Mouse (Mus musculus): Measurements from ENCODE around the gene Tctex1d1. TPM values are rescaled to one million over a fixed set of nuclear protein-coding genes. Genes with fewer than 3 reads are reported as not detected.

The Tctex1d1 gene
- polyA plus RNA-seq, 1 experiment from 2014 or later: 1.0 TPM

GRCm38 (mm10) chr4:102974172-102974571 lies 4.2 kb upstream of the Tctex1d1 start:
- Histone ChIP-seq H3K4me1 (replicated peaks; ENCODE audit: insufficient read depth, low read length) (0 out of 2 replicates have a peak, but pooled peaks cover 7% of the 10 kb centered on the region), H3K36me3 (ENCODE audit: insufficient read depth, low read length) (no peaks in the 10 kb centered on the region), H3K9me3 (replicated peaks; ENCODE audit: low read length) (no peaks in the 10 kb centered on the region), H3K27me3 (ENCODE audit: insufficient read depth, low read length) (no peaks in the 10 kb centered on the region), H3K9ac (ENCODE audit: low read depth, low read length) (no peak overlapping the region), H3K4me2 (ENCODE audit: low read length) (no peak overlapping the region), H3K27ac (no peak overlapping the region), H3K4me3 (replicated peaks; ENCODE audit: low read depth, low read length) (no peak overlapping the region)
- no peak for DNase-seq (ENCODE audit: low spot score)
- no peak for TF ChIP-seq CTCF (IDR thresholded peaks at IDR 0.05; ENCODE audit: low read depth)
- no peak for ATAC-seq (replicated peaks; ENCODE audit: low FRiP score, low read depth)
- 71% methylated on average over 5 of the region's 5 CpGs for WGBS

GRCm38 (mm10) chr4:102976290-102977275 lies 1.8 kb upstream of the Tctex1d1 start:
- Histone ChIP-seq H3K9me3 (replicated peaks; ENCODE audit: low read length) (no peaks in the 10 kb centered on the region), H3K4me1 (replicated peaks; ENCODE audit: insufficient read depth, low read length) (0 out of 2 replicates have a peak, but pooled peaks cover 7% of the 10 kb centered on the region), H3K9ac (ENCODE audit: low read depth, low read length) (no peak overlapping the region), H3K27me3 (ENCODE audit: insufficient read depth, low read length) (no peaks in the 10 kb centered on the region), H3K4me2 (ENCODE audit: low read length) (no peak overlapping the region), H3K36me3 (ENCODE audit: insufficient read depth, low read length) (no peaks in the 10 kb centered on the region), H3K4me3 (replicated peaks; ENCODE audit: low read depth, low read length) (no peak overlapping the region), H3K27ac (no peak overlapping the region)
- DNase-seq (ENCODE audit: low spot score): no peak
- 58% methylated on average over 12 of the region's 12 CpGs for WGBS
- TF ChIP-seq CTCF (IDR thresholded peaks at IDR 0.05; ENCODE audit: low read depth): no peak
- no peak for ATAC-seq (replicated peaks; ENCODE audit: low FRiP score, low read depth)

DNA sequence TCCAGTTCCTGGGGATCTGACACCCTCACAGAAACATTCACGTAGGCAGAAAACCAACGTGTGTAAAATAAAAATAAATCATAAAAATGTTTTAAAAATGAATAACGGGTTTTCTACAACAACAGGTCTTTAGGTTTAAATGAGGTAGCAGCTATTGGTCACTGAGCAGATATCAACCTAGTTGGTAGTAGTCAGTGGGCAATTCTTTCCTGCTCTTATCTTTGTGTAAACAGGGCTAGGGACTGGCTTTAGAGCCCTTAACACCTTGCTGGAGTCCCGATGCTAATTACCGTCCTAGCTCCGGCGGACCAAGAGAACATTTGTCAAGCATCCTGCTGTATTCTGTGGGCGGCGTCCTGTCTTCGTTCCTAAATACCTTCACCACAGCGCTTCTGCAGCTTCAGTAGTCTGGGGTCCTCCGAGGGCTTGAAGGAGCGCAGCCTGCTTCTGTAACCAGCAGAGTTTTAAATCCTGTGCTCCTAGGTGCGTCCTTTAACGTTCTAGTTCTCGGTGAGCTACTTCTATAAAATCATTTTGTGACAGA lies 556 bp upstream of the Tctex1d1 start:
- 0 out of 2 replicates have a peak, but pooled peaks cover 7% of the 10 kb centered on the region for H3K4me1 ChIP-seq (replicated peaks; ENCODE audit: insufficient read depth, low read length)
- no peaks in the 10 kb centered on the region for H3K36me3 ChIP-seq (ENCODE audit: insufficient read depth, low read length)
- no peaks in the 10 kb centered on the region for H3K27me3 ChIP-seq (ENCODE audit: insufficient read depth, low read length)
- 0 out of 2 replicates have a peak overlapping the region, but pooled peaks have one; percentile 7 for H3K4me3 ChIP-seq (replicated peaks; ENCODE audit: low read depth, low read length)
- no peak overlapping the region for H3K9ac ChIP-seq (ENCODE audit: low read depth, low read length)
- no peak for DNase-seq (ENCODE audit: low spot score)
- no peak for TF ChIP-seq CTCF (IDR thresholded peaks at IDR 0.05; ENCODE audit: low read depth)
- H3K9me3 ChIP-seq (replicated peaks; ENCODE audit: low read length): no peaks in the 10 kb centered on the region
- WGBS: 13% methylated on average over 16 of the region's 16 CpGs
- H3K4me2 ChIP-seq (ENCODE audit: low read length): peak overlapping the region; percentile 58
- H3K27ac ChIP-seq: no peak overlapping the region
- no peak for ATAC-seq (replicated peaks; ENCODE audit: low FRiP score, low read depth)

GRCm38 (mm10) chr4:102979385-102979784 lies 979 bp downstream of the Tctex1d1 start:
- Histone ChIP-seq H3K27ac (no peak overlapping the region), H3K9me3 (replicated peaks; ENCODE audit: low read length) (no peaks in the 10 kb centered on the region), H3K4me1 (replicated peaks; ENCODE audit: insufficient read depth, low read length) (0 out of 2 replicates have a peak, but pooled peaks cover 7% of the 10 kb centered on the region), H3K27me3 (ENCODE audit: insufficient read depth, low read length) (no peaks in the 10 kb centered on the region), H3K4me2 (ENCODE audit: low read length) (peak overlapping the region; percentile 58), H3K9ac (ENCODE audit: low read depth, low read length) (no peak overlapping the region), H3K36me3 (ENCODE audit: insufficient read depth, low read length) (no peaks in the 10 kb centered on the region), H3K4me3 (replicated peaks; ENCODE audit: low read depth, low read length) (peak overlapping the region; percentile 21; the same call in 1 of the 2 replicates)
- 51% methylated on average over 5 of the region's 5 CpGs for WGBS
- peak; percentile 30 for DNase-seq (ENCODE audit: low spot score)
- ATAC-seq (replicated peaks; ENCODE audit: low FRiP score, low read depth): no peak
- TF ChIP-seq CTCF (IDR thresholded peaks at IDR 0.05; ENCODE audit: low read depth): no peak

- no peaks in the 10 kb centered on the region for H3K36me3 ChIP-seq (ENCODE audit: insufficient read depth, low read length)
- H3K4me3 ChIP-seq (replicated peaks; ENCODE audit: low read depth, low read length): no peak overlapping the region
- H3K4me1 ChIP-seq (replicated peaks; ENCODE audit: insufficient read depth, low read length): 0 out of 2 replicates have a peak, but pooled peaks cover 7% of the 10 kb centered on the region
- H3K27ac ChIP-seq: no peak overlapping the region
- ATAC-seq (replicated peaks; ENCODE audit: low FRiP score, low read depth): no peak
- H3K9ac ChIP-seq (ENCODE audit: low read depth, low read length): no peak overlapping the region
- DNase-seq (ENCODE audit: low spot score): no peak
- no peak overlapping the region for H3K4me2 ChIP-seq (ENCODE audit: low read length)
- no peak for TF ChIP-seq CTCF (IDR thresholded peaks at IDR 0.05; ENCODE audit: low read depth)
- 79% methylated on average over 8 of the region's 8 CpGs for WGBS
- no peaks in the 10 kb centered on the region for H3K9me3 ChIP-seq (replicated peaks; ENCODE audit: low read length)
- H3K27me3 ChIP-seq (ENCODE audit: insufficient read depth, low read length): no peaks in the 10 kb centered on the region
Observed at GRCm38 (mm10) chr4:102981709-102982108, 3.3 kb downstream of the Tctex1d1 start.

DNA sequence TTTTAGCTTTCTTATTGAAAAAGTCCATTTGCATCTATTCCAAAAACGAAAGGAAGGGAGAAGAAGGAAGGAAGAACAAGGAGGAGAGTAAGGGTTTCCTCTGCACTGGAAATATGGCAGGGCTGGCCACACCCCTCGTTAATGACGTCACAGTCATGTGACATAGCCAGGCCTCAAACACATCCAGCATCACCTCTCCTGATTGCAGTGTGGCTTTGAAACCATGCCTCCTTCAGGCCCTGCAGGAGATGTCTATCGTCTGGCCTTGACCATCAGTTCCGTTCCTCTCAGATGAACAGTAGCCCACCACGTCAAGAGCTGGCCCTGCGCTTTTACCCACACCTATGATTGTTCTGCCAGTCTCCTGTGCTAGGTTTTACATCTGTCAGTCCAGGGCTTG lies 7.8 kb downstream of the Tctex1d1 start:
- Histone ChIP-seq H3K4me2 (ENCODE audit: low read length) (no peak overlapping the region), H3K27me3 (ENCODE audit: insufficient read depth, low read length) (no peaks in the 10 kb centered on the region), H3K9ac (ENCODE audit: low read depth, low read length) (no peak overlapping the region), H3K36me3 (ENCODE audit: insufficient read depth, low read length) (no peaks in the 10 kb centered on the region), H3K9me3 (replicated peaks; ENCODE audit: low read length) (no peaks in the 10 kb centered on the region), H3K4me3 (replicated peaks; ENCODE audit: low read depth, low read length) (no peak overlapping the region), H3K4me1 (replicated peaks; ENCODE audit: insufficient read depth, low read length) (no peaks in the 10 kb centered on the region), H3K27ac (no peak overlapping the region)
- no peak for TF ChIP-seq CTCF (IDR thresholded peaks at IDR 0.05; ENCODE audit: low read depth)
- 69% methylated on average over 7 of the region's 7 CpGs for WGBS
- ATAC-seq (replicated peaks; ENCODE audit: low FRiP score, low read depth) (no peak), DNase-seq (ENCODE audit: low spot score) (no peak)

Data from kidney, postnatal 0 days (tissue).